Mouse (Mus musculus): ENCODE data around the gene Laptm5.

The Laptm5 gene

GRCm38 (mm10) chr4:130896372-130896771 lies 16.6 kb upstream of the Laptm5 start:
- intact Hi-C loops (cut with DNase I), result no loop called here

- intact Hi-C loops (cut with DNase I), result no loop called here
These were observed 13.5 kb upstream of the Laptm5 start for GRCm38 (mm10) chr4:130899383-130899781.

- intact Hi-C loops (cut with DNase I), result no loop called here
These were observed 13.0 kb upstream of the Laptm5 start for GRCm38 (mm10) chr4:130899782-130900427.

GRCm38 (mm10) chr4:130900746-130901145 lies 12.2 kb upstream of the Laptm5 start:
- intact Hi-C loops (cut with DNase I), result no loop called here

GRCm38 (mm10) chr4:130902289-130902781 lies 10.6 kb upstream of the Laptm5 start:
- intact Hi-C loops (cut with DNase I), result no loop called here

- intact Hi-C loops (cut with DNase I), result no loop called here
These were observed 7.9 kb upstream of the Laptm5 start for GRCm38 (mm10) chr4:130905025-130905424.

- intact Hi-C loops (cut with DNase I), result no loop called here
These were observed 7.0 kb upstream of the Laptm5 start for GRCm38 (mm10) chr4:130905882-130906281.

- intact Hi-C loops (cut with DNase I), result no loop called here
These were observed 6.6 kb upstream of the Laptm5 start for GRCm38 (mm10) chr4:130906296-130906695.

- intact Hi-C loops (cut with DNase I), result no loop called here
These were observed 5.5 kb upstream of the Laptm5 start for GRCm38 (mm10) chr4:130907200-130908069.

GRCm38 (mm10) chr4:130908133-130908532 lies 4.8 kb upstream of the Laptm5 start:
- intact Hi-C loops (cut with DNase I), result no loop called here

GRCm38 (mm10) chr4:130909167-130909874 lies 3.6 kb upstream of the Laptm5 start:
- intact Hi-C loops (cut with DNase I), result no loop called here

- intact Hi-C loops (cut with DNase I), result no loop called here
These were observed 2.3 kb upstream of the Laptm5 start for GRCm38 (mm10) chr4:130910666-130911065.

GRCm38 (mm10) chr4:130912626-130913025 lies 299 bp upstream of the Laptm5 start:
- intact Hi-C loops (cut with DNase I), result no loop called here

GRCm38 (mm10) chr4:130913511-130913910 lies 586 bp downstream of the Laptm5 start:
- intact Hi-C loops (cut with DNase I), result no loop called here

- intact Hi-C loops (cut with DNase I), result no loop called here
These were observed 1.1 kb downstream of the Laptm5 start for GRCm38 (mm10) chr4:130914011-130914410.

GRCm38 (mm10) chr4:130914527-130914926 lies 1.6 kb downstream of the Laptm5 start:
- intact Hi-C loops (cut with DNase I), result no loop called here

GRCm38 (mm10) chr4:130915006-130915667 lies 2.2 kb downstream of the Laptm5 start:
- intact Hi-C loops (cut with DNase I), result no loop called here

- intact Hi-C loops (cut with DNase I), result no loop called here
These were observed 2.7 kb downstream of the Laptm5 start for GRCm38 (mm10) chr4:130915668-130916035.

- intact Hi-C loops (cut with DNase I), result no loop called here
These were observed 3.7 kb downstream of the Laptm5 start for GRCm38 (mm10) chr4:130916639-130917038.

GRCm38 (mm10) chr4:130917564-130917963 lies 4.6 kb downstream of the Laptm5 start:
- intact Hi-C loops (cut with DNase I), result no loop called here
